Mouse (Mus musculus): ENCODE measurements around the gene Sprr2i.

Gene Sprr2i

GRCm38 (mm10) chr3:92407691-92408090, at the start of gene Sprr2i:
TSS of gene Sprr2i (plus strand) at chr3:92407991.
- DNase-seq (ENCODE audit: low read depth) = no peak

GRCm38 (mm10) chr3:92361619-92362018, 46.2 kb upstream of the Sprr2i start:
- no peak for DNase-seq (ENCODE audit: low read depth)

- DNase-seq (ENCODE audit: low read depth) = no peak
Observed at GRCm38 (mm10) chr3:92364887-92365286, 42.9 kb upstream of the Sprr2i start, which contains the start of gene Sprr2f. TSS of gene Sprr2f (plus strand) at chr3:92365187.

GRCm38 (mm10) chr3:92373613-92374012, 34.2 kb upstream of the Sprr2i start:
- no peak for DNase-seq (ENCODE audit: low read depth)

GRCm38 (mm10) chr3:92385385-92385784, 22.4 kb upstream of the Sprr2i start, which contains the start of gene Sprr2h:
TSS of gene Sprr2h (plus strand) at chr3:92385685.
- no peak for DNase-seq (ENCODE audit: low read depth)

- no peak for DNase-seq (ENCODE audit: low read depth)
Observed at GRCm38 (mm10) chr3:92394301-92394700, 13.5 kb upstream of the Sprr2i start.

GRCm38 (mm10) chr3:92417782-92418181, 10.0 kb downstream of the Sprr2i start, which contains the start of gene Sprr2j-ps:
TSS of gene Sprr2j-ps (plus strand) at chr3:92418082.
- no peak for DNase-seq (ENCODE audit: low read depth)

- no peak for DNase-seq (ENCODE audit: low read depth)
Observed at GRCm38 (mm10) chr3:92429323-92429722, 21.5 kb downstream of the Sprr2i start, which contains the start of gene Gm9774. TSS of gene Gm9774 (minus strand) at chr3:92429423.

- no peak for DNase-seq (ENCODE audit: low read depth)
Observed at GRCm38 (mm10) chr3:92432282-92432681, 24.5 kb downstream of the Sprr2i start, which contains the start of gene Sprr2k. TSS of gene Sprr2k (plus strand) at chr3:92432582.

- no peak for DNase-seq (ENCODE audit: low read depth)
Observed at GRCm38 (mm10) chr3:92438689-92439088, 30.9 kb downstream of the Sprr2i start, which contains the start of gene Sprr1b. TSS of gene Sprr1b (minus strand) at chr3:92438789.

- DNase-seq (ENCODE audit: low read depth) = no peak
Observed at GRCm38 (mm10) chr3:92440177-92440576, 32.4 kb downstream of the Sprr2i start.

- no peak for DNase-seq (ENCODE audit: low read depth)
Observed at GRCm38 (mm10) chr3:92455151-92455550, 47.4 kb downstream of the Sprr2i start.

- DNase-seq (ENCODE audit: low read depth) = no peak
Observed at GRCm38 (mm10) chr3:92458620-92459019, 50.8 kb downstream of the Sprr2i start, which contains the start of gene Sprr3. TSS of gene Sprr3 (minus strand) at chr3:92458720.
